Comparison of ENCODE assay signal across 22 mouse cellular contexts in genomic region chr7:16473847-16474246, GRCm38 (mm10). TPM values are rescaled to one million over a fixed set of nuclear protein-coding genes. Genes with fewer than 3 reads are reported as not detected.
"Had no signal": no experiment of that assay in that cellular context is flagged by ENCODE, and none has a peak within 500 bp of the region (broad histone marks: within the 10 kb centered on the region; RNA-seq: fewer than 3 reads in every experiment).

No protein-coding gene starts in this region.

- H3K36me3 ChIP-seq: limb, embryonic 15.5 days; liver, embryonic 15.5 days; midbrain, embryonic 12.5 days; midbrain, embryonic 15.5 days; neural tube, embryonic 13.5 days; stomach, embryonic 15.5 days had no signal

- ATAC-seq: hindbrain, embryonic 16.5 days; inflammation-experienced regulatory T-cells, adult 6 months; midbrain, embryonic 15.5 days had no signal

- H3K27ac ChIP-seq: layer of hippocampus, adult 2 months; limb, embryonic 15.5 days; liver, embryonic 15.5 days; midbrain, embryonic 12.5 days; midbrain, embryonic 15.5 days; neural tube, embryonic 13.5 days; stomach, embryonic 15.5 days had no signal

- H3K9ac ChIP-seq: limb, embryonic 15.5 days; liver, embryonic 15.5 days; midbrain, embryonic 12.5 days; midbrain, embryonic 15.5 days; neural tube, embryonic 13.5 days; stomach, embryonic 15.5 days had no signal

- H3K9me3 ChIP-seq: limb, embryonic 15.5 days; liver, embryonic 15.5 days; midbrain, embryonic 12.5 days; midbrain, embryonic 15.5 days; neural tube, embryonic 13.5 days; stomach, embryonic 15.5 days had no signal

- H3K4me3 ChIP-seq: liver, embryonic 15.5 days; midbrain, embryonic 15.5 days; myocyte; stomach, embryonic 15.5 days had no signal

- DNase-seq: kidney, adult 11 months; kidney, postnatal 14 days; layer of hippocampus, adult 9-11 months; lung, adult 2 months; right cerebral cortex, postnatal 25 days; spleen, adult 18-20 months; thymus, postnatal 25 days had no signal

RNA-seq across cellular contexts. Expression of gene Npas1, which starts 3.7 kb away (rescaled TPM):
- total RNA-seq: megakaryocyte progenitor cell, adult 5-6 weeks; megakaryocyte-erythroid progenitor cell, adult 5-6 weeks; monocyte, adult 5-6 weeks; neutrophil, adult 5-6 weeks had no signal
- polyA plus RNA-seq: limb, embryonic 11.5 days; lung, adult 2 months had no signal
